18 mouse cellular contexts compared by ENCODE assay signal in the genomic region with DNA sequence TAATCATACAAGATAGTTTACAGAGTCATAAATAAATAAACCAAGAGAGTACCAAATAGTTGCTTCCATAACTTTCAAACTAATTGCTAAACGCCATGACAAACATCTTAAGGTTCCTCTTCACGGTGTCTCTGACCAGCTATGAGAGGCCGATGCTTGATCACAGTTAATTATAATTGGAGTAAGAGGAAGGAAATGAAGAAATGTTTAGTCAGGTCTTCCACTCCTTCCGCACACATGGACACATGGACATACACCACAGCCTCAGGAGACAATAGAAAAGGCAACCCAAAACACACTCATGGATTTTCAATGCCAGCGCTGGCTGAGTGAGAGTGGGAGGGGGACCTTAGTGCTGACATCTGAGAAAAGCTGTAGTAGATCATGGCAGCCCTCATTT.
DNase-seq lines count a peak whose midpoint lies in the region; ATAC-seq and TF ChIP-seq lines count a peak whose summit lies in the region.
"Had no signal": no experiment of that assay in that cellular context is flagged by ENCODE, and none has a peak within 500 bp of the region (broad histone marks: within the 10 kb centered on the region; RNA-seq: fewer than 3 reads in every experiment).

No protein-coding gene starts in this region.

- WGBS in midbrain, embryonic 11.5 days: 94% methylated on average over 5 of the region's 5 CpGs
- WGBS in midbrain, embryonic 15.5 days: 94% methylated on average over 5 of the region's 5 CpGs
- 87% methylated on average over 5 of the region's 5 CpGs for WGBS in stomach, postnatal 0 days

- H3K9ac ChIP-seq in midbrain, embryonic 11.5 days (ENCODE audit: low read length): no peak overlapping the region
- no peak overlapping the region for H3K9ac ChIP-seq in midbrain, embryonic 15.5 days
- H3K9ac ChIP-seq in stomach, postnatal 0 days (ENCODE audit: low read length): no peak overlapping the region
- H3K9ac ChIP-seq: embryonic facial prominence, embryonic 12.5 days; forebrain, embryonic 13.5 days; forebrain, embryonic 15.5 days had no signal

- no peaks in the 10 kb centered on the region for H3K36me3 ChIP-seq in midbrain, embryonic 11.5 days (ENCODE audit: control insufficient read depth, insufficient read depth, low read length)
- no peaks in the 10 kb centered on the region for H3K36me3 ChIP-seq in midbrain, embryonic 15.5 days (replicated peaks)
- H3K36me3 ChIP-seq in stomach, postnatal 0 days (ENCODE audit: control insufficient read depth, insufficient read depth, low read length): no peaks in the 10 kb centered on the region
- H3K36me3 ChIP-seq: embryonic facial prominence, embryonic 10.5 days; embryonic facial prominence, embryonic 12.5 days; forebrain, embryonic 15.5 days had no signal

- no peak overlapping the region for H3K27ac ChIP-seq in midbrain, embryonic 11.5 days (ENCODE audit: low read depth, low read length)
- no peak overlapping the region for H3K27ac ChIP-seq in midbrain, embryonic 15.5 days
- no peak overlapping the region for H3K27ac ChIP-seq in stomach, postnatal 0 days (replicated peaks)
- H3K27ac ChIP-seq: embryonic facial prominence, embryonic 10.5 days; embryonic facial prominence, embryonic 12.5 days; forebrain, embryonic 13.5 days; forebrain, embryonic 15.5 days had no signal

- no peak for ATAC-seq in midbrain, embryonic 11.5 days (ENCODE audit: low FRiP score)
- no peak for ATAC-seq in midbrain, embryonic 15.5 days (replicated peaks)
- peak; percentile 61 for ATAC-seq in granulocyte monocyte progenitor cell, adult 5-6 weeks (replicated peaks; ENCODE audit: poor library complexity, severe bottlenecking)
- peak; percentile 55 for ATAC-seq in megakaryocyte progenitor cell, adult 5-6 weeks (replicated peaks; ENCODE audit: poor library complexity)
- no peak for ATAC-seq in stomach, postnatal 0 days (ENCODE audit: low FRiP score, low TSS enrichment)
- ATAC-seq: forebrain, embryonic 13.5 days; forebrain, embryonic 15.5 days had no signal

- H3K27me3 ChIP-seq in midbrain, embryonic 11.5 days (ENCODE audit: control insufficient read depth, insufficient read depth, low read length): no peaks in the 10 kb centered on the region
- no peaks in the 10 kb centered on the region for H3K27me3 ChIP-seq in midbrain, embryonic 15.5 days (replicated peaks)
- no peaks in the 10 kb centered on the region for H3K27me3 ChIP-seq in stomach, postnatal 0 days (ENCODE audit: control insufficient read depth, insufficient read depth, low read length)
- H3K27me3 ChIP-seq: embryonic facial prominence, embryonic 12.5 days; forebrain, embryonic 15.5 days had no signal

- no peak for TF ChIP-seq EP300 in stomach, postnatal 0 days (optimal IDR thresholded peaks at IDR 0.05)

- no peak for TF ChIP-seq CTCF in stomach, postnatal 0 days (IDR thresholded peaks at IDR 0.05; ENCODE audit: low read depth)

- H3K4me2 ChIP-seq in midbrain, embryonic 11.5 days: no peak overlapping the region
- no peak overlapping the region for H3K4me2 ChIP-seq in midbrain, embryonic 15.5 days
- H3K4me2 ChIP-seq in stomach, postnatal 0 days (replicated peaks; ENCODE audit: low read depth): no peak overlapping the region
- H3K4me2 ChIP-seq: embryonic facial prominence, embryonic 12.5 days; forebrain, embryonic 13.5 days; forebrain, embryonic 15.5 days had no signal

- H3K4me3 ChIP-seq in midbrain, embryonic 11.5 days (ENCODE audit: low read depth, low read length): no peak overlapping the region
- H3K4me3 ChIP-seq in midbrain, embryonic 15.5 days: no peak overlapping the region
- no peak overlapping the region for H3K4me3 ChIP-seq in stomach, postnatal 0 days (ENCODE audit: low read depth, low read length)
- H3K4me3 ChIP-seq: embryonic facial prominence, embryonic 10.5 days; embryonic facial prominence, embryonic 12.5 days; forebrain, embryonic 13.5 days; forebrain, embryonic 15.5 days had no signal

- DNase-seq in midbrain, embryonic 11.5 days (ENCODE audit: low spot score, missing footprints): peak; percentile 35
- DNase-seq in layer of hippocampus, postnatal 36 days: no peak
- DNase-seq in stomach, postnatal 0 days (ENCODE audit: low spot score): no peak
- DNase-seq: adrenal gland, adult 2 months; adrenal gland, postnatal 10 days; adrenal gland, postnatal 25 days; cerebellum, adult 11-12 months; cerebellum, adult 2 months; cerebellum, adult 9-10 months; cerebellum, postnatal 10 days; cerebellum, postnatal 25 days had no signal

- no peaks in the 10 kb centered on the region for H3K9me3 ChIP-seq in midbrain, embryonic 11.5 days (ENCODE audit: control insufficient read depth, low read length)
- H3K9me3 ChIP-seq in midbrain, embryonic 15.5 days: no peaks in the 10 kb centered on the region
- H3K9me3 ChIP-seq in stomach, postnatal 0 days (ENCODE audit: control insufficient read depth, low read length): no peaks in the 10 kb centered on the region
- H3K9me3 ChIP-seq: embryonic facial prominence, embryonic 10.5 days; embryonic facial prominence, embryonic 12.5 days; forebrain, embryonic 13.5 days; forebrain, embryonic 15.5 days had no signal

- peaks cover 8% of the 10 kb centered on the region for H3K4me1 ChIP-seq in midbrain, embryonic 11.5 days (ENCODE audit: control insufficient read depth, insufficient read depth, low read length)
- H3K4me1 ChIP-seq in midbrain, embryonic 15.5 days: peaks cover 13% of the 10 kb centered on the region
- no peaks in the 10 kb centered on the region for H3K4me1 ChIP-seq in stomach, postnatal 0 days (replicated peaks; ENCODE audit: control insufficient read depth, insufficient read depth)

Comparison
In these comparisons a context has a peak if more than half of its experiments do, and no peak if none do; other contexts are left out.
1. ATAC-seq: peak in granulocyte monocyte progenitor cell, adult 5-6 weeks (single experiment) and megakaryocyte progenitor cell, adult 5-6 weeks (single experiment); none in midbrain, embryonic 11.5 days (single experiment), midbrain, embryonic 15.5 days (single experiment) and stomach, postnatal 0 days (single experiment).